Mouse (Mus musculus): ENCODE data around the gene Chgb. TPM values are rescaled to one million over a fixed set of nuclear protein-coding genes. Genes with fewer than 3 reads are reported as not detected.
A peak's percentile ranks its signal among the peaks of the same experiment; 100 is the strongest.

Chgb gene
- polyA plus RNA-seq, 1 experiment from 2014 or later: 60.0 TPM

- Histone ChIP-seq H3K36me3 (ENCODE audit: control insufficient read depth, insufficient read depth, low read length) (no peaks in the 10 kb centered on the region), H3K27me3 (replicated peaks; ENCODE audit: control insufficient read depth, insufficient read depth, low read length) (no peaks in the 10 kb centered on the region), H3K4me1 (ENCODE audit: control insufficient read depth, insufficient read depth, low read length) (no peaks in the 10 kb centered on the region), H3K27ac (ENCODE audit: low read length) (no peak overlapping the region), H3K4me3 (ENCODE audit: low read length) (no peak overlapping the region), H3K4me2 (ENCODE audit: low read depth, low read length) (no peak overlapping the region), H3K9ac (ENCODE audit: low read depth, low read length) (no peak overlapping the region), H3K9me3 (ENCODE audit: control insufficient read depth, low read length) (no peaks in the 10 kb centered on the region)
- ATAC-seq: no peak
- 75% methylated on average over 15 of the region's 15 CpGs for WGBS
Measured at GRCm38 (mm10) chr2:132751141-132752066, 29.7 kb upstream of the Chgb start.

GRCm38 (mm10) chr2:132752398-132752797 is 28.7 kb upstream of the Chgb start:
- Histone ChIP-seq H3K9ac (ENCODE audit: low read depth, low read length) (no peak overlapping the region), H3K9me3 (ENCODE audit: control insufficient read depth, low read length) (no peaks in the 10 kb centered on the region), H3K27ac (ENCODE audit: low read length) (no peak overlapping the region), H3K4me1 (ENCODE audit: control insufficient read depth, insufficient read depth, low read length) (no peaks in the 10 kb centered on the region), H3K4me2 (ENCODE audit: low read depth, low read length) (no peak overlapping the region), H3K27me3 (replicated peaks; ENCODE audit: control insufficient read depth, insufficient read depth, low read length) (no peaks in the 10 kb centered on the region), H3K4me3 (ENCODE audit: low read length) (no peak overlapping the region), H3K36me3 (ENCODE audit: control insufficient read depth, insufficient read depth, low read length) (no peaks in the 10 kb centered on the region)
- ATAC-seq: no peak
- WGBS: 61% methylated on average over 2 of the region's 2 CpGs

DNA sequence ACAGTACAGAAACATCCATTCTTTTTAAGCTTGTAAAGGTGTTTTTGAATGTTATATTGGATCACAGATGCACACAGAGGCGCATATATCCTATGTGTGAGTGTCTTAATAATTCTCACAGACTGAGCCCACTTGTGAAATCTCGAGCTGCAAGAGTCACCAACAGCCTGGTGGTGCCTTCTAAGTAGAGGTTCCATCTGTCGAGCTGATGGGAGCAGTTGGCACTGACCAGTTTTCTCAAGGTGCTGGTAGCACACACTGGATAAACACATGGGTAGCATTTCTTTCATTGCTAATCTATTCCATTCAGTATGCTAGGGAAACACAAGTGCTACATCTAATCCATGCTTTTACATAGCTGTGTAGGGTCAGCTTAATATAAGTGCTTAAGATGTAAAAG is 27.9 kb upstream of the Chgb start:
- Histone ChIP-seq H3K36me3 (ENCODE audit: control insufficient read depth, insufficient read depth, low read length) (no peaks in the 10 kb centered on the region), H3K4me1 (ENCODE audit: control insufficient read depth, insufficient read depth, low read length) (no peaks in the 10 kb centered on the region), H3K9ac (ENCODE audit: low read depth, low read length) (no peak overlapping the region), H3K27me3 (replicated peaks; ENCODE audit: control insufficient read depth, insufficient read depth, low read length) (no peaks in the 10 kb centered on the region), H3K27ac (ENCODE audit: low read length) (no peak overlapping the region), H3K4me3 (ENCODE audit: low read length) (no peak overlapping the region), H3K9me3 (ENCODE audit: control insufficient read depth, low read length) (no peaks in the 10 kb centered on the region), H3K4me2 (ENCODE audit: low read depth, low read length) (no peak overlapping the region)
- no peak for ATAC-seq
- WGBS: 81% methylated on average over 3 of the region's 3 CpGs

- H3K4me3 ChIP-seq (ENCODE audit: low read length): no peak overlapping the region
- H3K9ac ChIP-seq (ENCODE audit: low read depth, low read length): no peak overlapping the region
- no peak overlapping the region for H3K27ac ChIP-seq (ENCODE audit: low read length)
- H3K4me1 ChIP-seq (ENCODE audit: control insufficient read depth, insufficient read depth, low read length): no peaks in the 10 kb centered on the region; the same call in 1 of the 2 replicates
- no peaks in the 10 kb centered on the region for H3K27me3 ChIP-seq (replicated peaks; ENCODE audit: control insufficient read depth, insufficient read depth, low read length)
- 65% methylated on average over 5 of the region's 5 CpGs for WGBS
- no peaks in the 10 kb centered on the region for H3K36me3 ChIP-seq (ENCODE audit: control insufficient read depth, insufficient read depth, low read length)
- H3K4me2 ChIP-seq (ENCODE audit: low read depth, low read length): no peak overlapping the region
- no peaks in the 10 kb centered on the region for H3K9me3 ChIP-seq (ENCODE audit: control insufficient read depth, low read length)
- ATAC-seq: no peak
Measured at GRCm38 (mm10) chr2:132757911-132758310, 23.2 kb upstream of the Chgb start.

GRCm38 (mm10) chr2:132770822-132771221 is 10.3 kb upstream of the Chgb start:
- Histone ChIP-seq H3K4me2 (ENCODE audit: low read depth, low read length) (no peak overlapping the region), H3K9me3 (ENCODE audit: control insufficient read depth, low read length) (no peaks in the 10 kb centered on the region), H3K9ac (ENCODE audit: low read depth, low read length) (no peak overlapping the region), H3K27ac (ENCODE audit: low read length) (no peak overlapping the region), H3K4me1 (ENCODE audit: control insufficient read depth, insufficient read depth, low read length) (no peaks in the 10 kb centered on the region), H3K27me3 (replicated peaks; ENCODE audit: control insufficient read depth, insufficient read depth, low read length) (no peaks in the 10 kb centered on the region), H3K4me3 (ENCODE audit: low read length) (no peak overlapping the region), H3K36me3 (ENCODE audit: control insufficient read depth, insufficient read depth, low read length) (no peaks in the 10 kb centered on the region)
- no peak for ATAC-seq
- 71% methylated on average over 1 of the region's 1 CpGs for WGBS

DNA sequence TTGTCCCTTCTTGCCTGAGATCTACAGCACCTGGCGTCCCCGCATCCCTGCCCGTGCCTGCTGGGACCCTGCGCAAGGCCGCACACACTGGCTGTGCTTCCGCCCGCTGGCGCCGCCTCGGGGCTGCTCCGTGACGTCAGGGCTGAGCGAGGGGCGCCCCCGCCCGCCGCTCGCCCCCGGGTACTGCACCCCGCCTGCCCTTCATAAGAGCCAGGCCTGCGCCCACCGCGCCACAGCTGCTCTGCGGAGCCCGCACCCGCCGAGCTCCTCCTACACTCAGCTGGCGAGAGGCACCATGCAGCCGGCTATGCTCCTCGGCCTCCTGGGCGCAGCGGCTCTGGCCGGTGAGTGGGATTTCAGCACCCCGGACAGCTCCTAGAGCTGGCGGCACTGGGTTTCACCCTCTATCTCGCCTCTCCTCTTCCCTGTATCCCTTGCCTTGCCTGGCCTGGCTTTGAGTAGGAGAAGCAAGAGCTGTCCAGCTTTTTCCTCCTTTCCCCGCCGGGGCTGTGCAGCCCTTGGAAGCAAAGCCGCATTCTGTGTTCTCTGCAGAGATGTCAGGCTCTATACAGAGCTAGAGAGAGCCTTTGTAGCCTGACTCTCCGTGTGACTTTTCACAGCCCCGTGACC is 476 bp downstream of the Chgb start:
- Histone ChIP-seq H3K27me3 (replicated peaks; ENCODE audit: control insufficient read depth, insufficient read depth, low read length) (no peaks in the 10 kb centered on the region; the same call in 1 of the 2 replicates), H3K36me3 (ENCODE audit: control insufficient read depth, insufficient read depth, low read length) (no peaks in the 10 kb centered on the region), H3K4me3 (ENCODE audit: low read length) (peak overlapping the region; percentile 47), H3K27ac (ENCODE audit: low read length) (no peak overlapping the region), H3K9me3 (ENCODE audit: control insufficient read depth, low read length) (no peaks in the 10 kb centered on the region), H3K4me1 (ENCODE audit: control insufficient read depth, insufficient read depth, low read length) (0 out of 2 replicates have a peak, but pooled peaks cover 4% of the 10 kb centered on the region), H3K4me2 (ENCODE audit: low read depth, low read length) (peak overlapping the region; percentile 89), H3K9ac (ENCODE audit: low read depth, low read length) (no peak overlapping the region)
- peak; percentile 99 for ATAC-seq
- WGBS: 2% methylated on average over 33 of the region's 41 CpGs

DNA sequence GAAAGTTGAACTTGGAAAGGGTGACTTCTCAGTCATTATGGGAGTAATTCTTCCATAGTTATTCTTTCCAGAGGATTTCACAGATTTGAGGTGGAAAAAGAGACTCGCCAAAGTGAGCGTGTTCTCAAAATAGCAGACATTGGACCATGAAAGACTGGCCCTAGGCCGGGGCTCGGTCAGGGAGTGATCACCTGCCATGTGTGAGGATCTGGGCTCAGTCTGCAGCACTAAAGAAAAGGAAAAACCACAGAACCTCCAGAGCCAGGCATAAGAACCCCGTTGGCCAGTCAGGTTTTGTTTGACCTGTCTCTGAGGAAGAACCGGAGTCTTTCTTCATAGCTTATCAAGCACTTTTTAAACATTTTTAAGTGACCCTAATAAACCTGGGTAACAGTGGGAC is 3.0 kb downstream of the Chgb start:
- Histone ChIP-seq H3K4me1 (ENCODE audit: control insufficient read depth, insufficient read depth, low read length) (0 out of 2 replicates have a peak, but pooled peaks cover 4% of the 10 kb centered on the region), H3K9me3 (ENCODE audit: control insufficient read depth, low read length) (no peaks in the 10 kb centered on the region), H3K4me2 (ENCODE audit: low read depth, low read length) (no peak overlapping the region), H3K4me3 (ENCODE audit: low read length) (no peak overlapping the region), H3K27me3 (replicated peaks; ENCODE audit: control insufficient read depth, insufficient read depth, low read length) (no peaks in the 10 kb centered on the region; the same call in 1 of the 2 replicates), H3K36me3 (ENCODE audit: control insufficient read depth, insufficient read depth, low read length) (no peaks in the 10 kb centered on the region), H3K9ac (ENCODE audit: low read depth, low read length) (no peak overlapping the region), H3K27ac (ENCODE audit: low read length) (no peak overlapping the region)
- 76% methylated on average over 6 of the region's 6 CpGs for WGBS
- no peak for ATAC-seq

DNA sequence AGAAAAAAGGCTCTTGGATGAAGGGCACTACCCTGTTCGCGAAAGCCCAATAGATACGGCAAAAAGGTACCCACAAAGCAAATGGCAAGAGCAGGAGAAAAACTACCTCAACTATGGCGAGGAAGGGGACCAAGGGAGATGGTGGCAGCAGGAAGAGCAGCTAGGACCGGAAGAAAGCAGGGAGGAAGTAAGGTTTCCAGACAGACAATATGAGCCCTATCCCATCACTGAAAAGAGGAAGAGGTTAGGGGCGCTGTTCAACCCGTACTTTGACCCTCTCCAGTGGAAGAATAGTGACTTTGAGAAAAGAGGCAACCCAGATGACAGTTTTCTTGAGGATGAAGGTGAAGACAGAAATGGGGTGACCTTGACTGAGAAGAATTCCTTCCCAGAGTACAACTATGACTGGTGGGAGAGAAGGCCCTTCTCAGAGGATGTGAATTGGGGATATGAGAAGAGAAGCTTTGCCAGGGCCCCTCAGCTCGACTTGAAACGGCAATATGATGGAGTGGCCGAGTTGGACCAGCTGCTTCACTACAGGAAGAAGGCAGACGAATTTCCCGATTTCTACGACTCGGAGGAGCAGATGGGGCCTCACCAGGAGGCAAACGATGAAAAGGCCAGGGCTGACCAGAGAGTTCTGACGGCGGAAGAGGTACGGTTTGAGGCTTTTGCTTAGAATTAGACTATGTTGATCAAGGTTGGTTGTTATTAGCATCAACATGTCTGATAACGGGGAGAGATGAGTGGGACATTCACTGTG is 12.5 kb downstream of the Chgb start:
- Histone ChIP-seq H3K27me3 (replicated peaks; ENCODE audit: control insufficient read depth, insufficient read depth, low read length) (no peaks in the 10 kb centered on the region), H3K4me2 (ENCODE audit: low read depth, low read length) (no peak overlapping the region), H3K27ac (ENCODE audit: low read length) (no peak overlapping the region), H3K9me3 (ENCODE audit: control insufficient read depth, low read length) (no peaks in the 10 kb centered on the region), H3K4me3 (ENCODE audit: low read length) (no peak overlapping the region), H3K36me3 (ENCODE audit: control insufficient read depth, insufficient read depth, low read length) (no peaks in the 10 kb centered on the region), H3K4me1 (ENCODE audit: control insufficient read depth, insufficient read depth, low read length) (no peaks in the 10 kb centered on the region), H3K9ac (ENCODE audit: low read depth, low read length) (no peak overlapping the region)
- ATAC-seq: no peak
- WGBS: 85% methylated on average over 19 of the region's 19 CpGs

DNA sequence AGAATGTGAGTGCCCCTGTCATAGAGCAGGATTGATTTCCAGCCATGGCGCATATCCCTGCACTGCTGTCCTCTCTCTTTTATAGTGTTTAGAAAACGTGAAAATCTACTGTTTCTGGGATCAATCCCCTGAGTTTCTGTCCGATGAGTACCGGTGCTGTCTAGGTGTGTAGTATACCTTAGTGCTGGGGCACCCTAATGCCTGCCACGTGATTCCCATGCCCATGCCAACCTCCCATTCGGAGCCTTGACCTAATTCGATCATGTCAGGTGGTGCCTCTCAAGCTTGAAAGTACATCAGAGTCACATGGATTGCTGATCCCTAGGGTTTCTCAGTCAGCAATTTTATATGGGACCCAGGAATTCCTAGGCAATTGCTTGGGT is 13.1 kb downstream of the Chgb start:
- Histone ChIP-seq H3K4me1 (ENCODE audit: control insufficient read depth, insufficient read depth, low read length) (no peaks in the 10 kb centered on the region), H3K27ac (ENCODE audit: low read length) (no peak overlapping the region), H3K4me3 (ENCODE audit: low read length) (no peak overlapping the region), H3K36me3 (ENCODE audit: control insufficient read depth, insufficient read depth, low read length) (no peaks in the 10 kb centered on the region), H3K9me3 (ENCODE audit: control insufficient read depth, low read length) (no peaks in the 10 kb centered on the region), H3K9ac (ENCODE audit: low read depth, low read length) (no peak overlapping the region), H3K27me3 (replicated peaks; ENCODE audit: control insufficient read depth, insufficient read depth, low read length) (no peaks in the 10 kb centered on the region), H3K4me2 (ENCODE audit: low read depth, low read length) (no peak overlapping the region)
- 82% methylated on average over 7 of the region's 7 CpGs for WGBS
- ATAC-seq: no peak
